ENCODE assay signal across 29 mouse cellular contexts in the genomic region with DNA sequence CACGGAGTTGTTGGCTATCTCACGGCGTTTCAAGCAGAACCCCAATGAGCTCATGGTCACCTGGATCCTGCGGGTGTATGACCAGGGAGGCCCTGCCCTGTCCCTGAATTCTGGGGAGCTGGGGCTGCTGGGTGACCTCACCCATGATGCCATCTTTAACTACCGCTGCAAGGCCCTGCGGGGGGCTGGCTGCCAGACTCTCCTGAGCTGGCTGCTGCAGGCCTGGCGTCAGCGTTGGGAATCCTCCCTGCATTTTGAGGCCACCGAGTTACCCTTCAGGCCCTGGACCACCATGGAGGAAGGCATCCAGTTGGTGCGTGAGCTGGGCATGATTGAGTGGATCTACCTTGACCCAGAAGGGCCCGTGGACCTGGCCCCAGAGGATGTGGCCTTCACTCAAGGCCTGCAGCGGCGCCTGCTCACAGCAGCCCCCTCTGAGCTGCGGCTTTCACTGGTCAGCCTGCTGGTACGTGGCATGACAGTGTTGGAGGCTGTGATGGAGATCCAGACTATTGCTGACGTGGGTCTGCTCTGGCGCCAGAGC. TPM values are rescaled to one million over a fixed set of nuclear protein-coding genes. Genes with fewer than 3 reads are reported as not detected.
A peak's percentile ranks its signal among the peaks of the same experiment; 100 is the strongest.
DNase-seq lines count a peak whose midpoint lies in the region; ATAC-seq lines count a peak whose summit lies in the region.
"Not testable (repeated sequence)": the region's sequence is repeated elsewhere in the genome, so short reads cannot be mapped to it uniquely, and the experiment has no call there.
"Had no signal": no experiment of that assay in that cellular context is flagged by ENCODE, and none has a peak within 500 bp of the region (broad histone marks: within the 10 kb centered on the region; RNA-seq: fewer than 3 reads in every experiment).

No protein-coding gene starts in this region.

- H3K36me3 ChIP-seq in heart, embryonic 12.5 days, result peaks cover 61% of the 10 kb centered on the region
- peaks cover 62% of the 10 kb centered on the region for H3K36me3 ChIP-seq in kidney, embryonic 15.5 days

- H3K4me2 ChIP-seq in heart, embryonic 12.5 days; kidney, embryonic 15.5 days: not testable (repeated sequence)

- peak; percentile 85 to 95 for DNase-seq in adrenal gland, adult (ENCODE audit: inconsistent age in 2 of 2, low spot score in 1 of 2)
- peak; percentile 86 for DNase-seq in adrenal gland, adult 8-10 months
- DNase-seq in adrenal gland, postnatal 25 days, result peak; percentile 67
- DNase-seq in ovary, postnatal 36 days (ENCODE audit: low spot score), result peak; percentile 26

- peaks cover 39% of the 10 kb centered on the region for H3K4me1 ChIP-seq in heart, embryonic 12.5 days (replicated peaks)
- peaks cover 36% of the 10 kb centered on the region for H3K4me1 ChIP-seq in kidney, embryonic 15.5 days

- 88% methylated on average over 17 of the region's 17 CpGs for WGBS in heart, embryonic 12.5 days
- WGBS in kidney, embryonic 15.5 days, result 92% methylated on average over 17 of the region's 17 CpGs

- ATAC-seq in heart, embryonic 12.5 days (ENCODE audit: insufficient number of reproducible peaks, low FRiP score); kidney, embryonic 15.5 days (replicated peaks; ENCODE audit: low FRiP score): not testable (repeated sequence)

- not testable (repeated sequence) for H3K27me3 ChIP-seq in heart, embryonic 12.5 days (replicated peaks); kidney, embryonic 15.5 days

- not testable (repeated sequence) for H3K4me3 ChIP-seq in heart, embryonic 12.5 days; kidney, embryonic 15.5 days (replicated peaks)

- not testable (repeated sequence) for H3K27ac ChIP-seq in heart, embryonic 12.5 days (ENCODE audit: poor library complexity, severe bottlenecking); kidney, embryonic 15.5 days

- 0 out of 2 replicates have a peak overlapping the region, but pooled peaks have one; percentile 2 for H3K9ac ChIP-seq in heart, embryonic 12.5 days
- H3K9ac ChIP-seq in kidney, embryonic 15.5 days, result 0 out of 2 replicates have a peak overlapping the region, but pooled peaks have one; percentile 4

- H3K9me3 ChIP-seq in heart, embryonic 12.5 days (replicated peaks); kidney, embryonic 15.5 days (replicated peaks): not testable (repeated sequence)

RNA-seq across cellular contexts. Expression of a gene that starts 4.3 kb away (rescaled TPM):
- total RNA-seq in adrenal gland, adult 8-10 months (2022), result 100 to 1,000 TPM in 3 of 4 experiments, 10 to 100 TPM in 1; 71.9 to 151 (median 133) TPM
- 71.3 and 125 TPM in 2 replicates for total RNA-seq in adrenal gland, postnatal 25 days (2021)
- polyA plus RNA-seq in heart, embryonic 12.5 days (2016; fragmentation: Nextera tagmentation; extraction: Ambion mirVana), result 99.8 and 109 TPM in 2 replicates
- 159 and 163 TPM in 2 replicates for polyA plus RNA-seq in kidney, embryonic 15.5 days (2015; fragmentation: Nextera tagmentation; extraction: Ambion mirVana)

RNA-seq across cellular contexts. Expression of a gene that starts 4.3 kb away (rescaled TPM):
- total RNA-seq in adrenal gland, adult 8-10 months (2022), result 1 to 10 TPM in 1 of 4 experiments, under 1 TPM in 3; 0.68 to 1.2 (median 0.96) TPM
- 0.70 and 1.6 TPM in 2 replicates for total RNA-seq in adrenal gland, postnatal 25 days (2021)
- polyA plus RNA-seq in heart, embryonic 12.5 days (2016; fragmentation: Nextera tagmentation; extraction: Ambion mirVana), result 1.2 and 1.6 TPM in 2 replicates
- polyA plus RNA-seq in kidney, embryonic 15.5 days (2015; fragmentation: Nextera tagmentation; extraction: Ambion mirVana), result 1.1 and 1.7 TPM in 2 replicates
- total RNA-seq: gastrocnemius, adult 18-20 months had no signal

RNA-seq across cellular contexts. Expression of a gene that starts 6.4 kb away (rescaled TPM):
- not detected for total RNA-seq in adrenal gland, adult 8-10 months (2022)
- total RNA-seq in adrenal gland, postnatal 25 days (2021), result not detected in 2 replicates
- polyA plus RNA-seq in heart, embryonic 12.5 days (2016; fragmentation: Nextera tagmentation; extraction: Ambion mirVana), result not detected in 2 replicates
- polyA plus RNA-seq in kidney, embryonic 15.5 days (2015; fragmentation: Nextera tagmentation; extraction: Ambion mirVana), result 0.13 and 0.21 TPM in 2 replicates
- total RNA-seq: gastrocnemius, adult 18-20 months; gastrocnemius, postnatal 10 days; gastrocnemius, postnatal 36 days; granulocyte monocyte progenitor cell, adult 5-6 weeks; heart, adult 2 months; heart, postnatal 10 days; heart, postnatal 36 days; hindbrain, postnatal 0 days had no signal
- polyA plus RNA-seq: C2C12; CD4-positive, CD25-positive, alpha-beta regulatory T cell, adult 4 months; embryonic facial prominence, embryonic 11.5 days; forebrain, embryonic 10.5 days; forebrain, embryonic 16.5 days; heart, adult 2 months; heart, embryonic 10.5 days; heart, embryonic 15.5 days; hindbrain, embryonic 11.5 days; hindbrain, embryonic 14.5 days; inflammation-experienced regulatory T-cells, adult 6 months; intestine, embryonic 16.5 days; Patski had no signal

RNA-seq across cellular contexts. Expression of a gene that starts 10.4 kb away (rescaled TPM):
- not detected for total RNA-seq in adrenal gland, adult 8-10 months (2022)
- not detected in 2 replicates for total RNA-seq in adrenal gland, postnatal 25 days (2021)
- not detected in 2 replicates for polyA plus RNA-seq in heart, embryonic 12.5 days (2016; fragmentation: Nextera tagmentation; extraction: Ambion mirVana)
- not detected in 2 replicates for polyA plus RNA-seq in kidney, embryonic 15.5 days (2015; fragmentation: Nextera tagmentation; extraction: Ambion mirVana)
- total RNA-seq: gastrocnemius, adult 18-20 months; gastrocnemius, postnatal 10 days; gastrocnemius, postnatal 36 days; granulocyte monocyte progenitor cell, adult 5-6 weeks; heart, adult 2 months; heart, postnatal 10 days; heart, postnatal 36 days; hindbrain, postnatal 0 days had no signal
- polyA plus RNA-seq: C2C12; CD4-positive, CD25-positive, alpha-beta regulatory T cell, adult 4 months; embryonic facial prominence, embryonic 14.5 days; forebrain, embryonic 10.5 days; forebrain, embryonic 13.5 days; forebrain, embryonic 16.5 days; heart, adult 2 months; heart, embryonic 10.5 days; heart, embryonic 15.5 days; hindbrain, embryonic 11.5 days; hindbrain, embryonic 14.5 days; hindbrain, postnatal 0 days; inflammation-experienced regulatory T-cells, adult 6 months; intestine, embryonic 16.5 days; Patski had no signal

RNA-seq across cellular contexts. Expression of a gene that starts 14.8 kb away (rescaled TPM):
- total RNA-seq in adrenal gland, adult 8-10 months (2022), result not detected
- total RNA-seq in adrenal gland, postnatal 25 days (2021), result not detected in 2 replicates
- polyA plus RNA-seq in heart, embryonic 12.5 days (2016; fragmentation: Nextera tagmentation; extraction: Ambion mirVana), result not detected in 2 replicates
- not detected in 2 replicates for polyA plus RNA-seq in kidney, embryonic 15.5 days (2015; fragmentation: Nextera tagmentation; extraction: Ambion mirVana)
- total RNA-seq: ES-E14; gastrocnemius, adult 18-20 months; gastrocnemius, postnatal 10 days; gastrocnemius, postnatal 36 days; granulocyte monocyte progenitor cell, adult 5-6 weeks; heart, adult 2 months; heart, postnatal 10 days; heart, postnatal 36 days; hindbrain, postnatal 0 days had no signal
- polyA plus RNA-seq: CD4-positive, CD25-positive, alpha-beta regulatory T cell, adult 4 months; embryonic facial prominence, embryonic 11.5 days; embryonic facial prominence, embryonic 14.5 days; forebrain, embryonic 10.5 days; forebrain, embryonic 13.5 days; forebrain, embryonic 16.5 days; heart, adult 2 months; heart, embryonic 10.5 days; heart, embryonic 15.5 days; hindbrain, embryonic 11.5 days; hindbrain, embryonic 14.5 days; hindbrain, postnatal 0 days; Patski had no signal

Comparison
In these comparisons a context has a peak if more than half of its experiments do, and no peak if none do; other contexts are left out.
1. DNase-seq: peak in every context shown above with its lines; median percentile 90 in adrenal gland, adult; 86 in adrenal gland, adult 8-10 months; 67 in adrenal gland, postnatal 25 days; 26 in ovary, postnatal 36 days.